30 mouse cellular contexts compared by ENCODE assay signal in the genomic region with DNA sequence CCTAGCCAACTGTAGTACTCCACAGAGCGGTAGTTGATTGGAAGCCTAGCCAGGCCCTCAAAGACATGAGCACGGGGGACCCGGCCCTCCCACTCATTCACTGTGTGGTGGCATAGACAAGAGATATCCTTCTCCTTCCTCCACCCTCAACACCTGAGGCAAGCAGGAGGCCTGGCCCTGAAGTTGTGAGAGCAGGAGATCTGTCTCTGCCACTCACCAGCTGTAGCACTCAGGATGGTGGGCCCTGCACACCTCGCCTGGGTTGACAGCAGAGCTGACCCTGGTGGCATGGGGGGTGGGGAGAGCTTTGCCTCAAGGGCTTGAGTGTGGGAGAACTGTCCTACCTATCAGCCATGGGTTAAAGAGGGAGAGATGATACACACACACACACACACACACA.
"Had no signal": no experiment of that assay in that cellular context is flagged by ENCODE, and none has a peak within 500 bp of the region (broad histone marks: within the 10 kb centered on the region; RNA-seq: fewer than 3 reads in every experiment).

No protein-coding gene starts in this region.

- H3K27me3 ChIP-seq: limb, embryonic 12.5 days; limb, embryonic 13.5 days; limb, embryonic 15.5 days; liver, embryonic 12.5 days; liver, embryonic 13.5 days; liver, embryonic 15.5 days; lung, embryonic 15.5 days; midbrain, embryonic 12.5 days; midbrain, embryonic 13.5 days; midbrain, embryonic 15.5 days had no signal

- H3K4me1 ChIP-seq: limb, embryonic 10.5 days; limb, embryonic 12.5 days; limb, embryonic 13.5 days; limb, embryonic 15.5 days; liver, embryonic 12.5 days; liver, embryonic 13.5 days; liver, embryonic 15.5 days; lung, embryonic 15.5 days; megakaryocyte, embryonic 14.5 days; midbrain, embryonic 10.5 days; midbrain, embryonic 12.5 days; midbrain, embryonic 13.5 days; midbrain, embryonic 15.5 days had no signal

- ATAC-seq: liver, embryonic 12.5 days; liver, postnatal 0 days; lung, postnatal 0 days; midbrain, embryonic 13.5 days; midbrain, embryonic 15.5 days; midbrain, embryonic 16.5 days had no signal

- H3K36me3 ChIP-seq: limb, embryonic 10.5 days; limb, embryonic 12.5 days; limb, embryonic 13.5 days; limb, embryonic 15.5 days; liver, embryonic 12.5 days; liver, embryonic 13.5 days; liver, embryonic 15.5 days; lung, embryonic 15.5 days; midbrain, embryonic 10.5 days; midbrain, embryonic 12.5 days; midbrain, embryonic 13.5 days; midbrain, embryonic 15.5 days had no signal

- H3K4me3 ChIP-seq: left cerebral cortex, adult 2 months; limb, embryonic 10.5 days; limb, embryonic 12.5 days; limb, embryonic 13.5 days; limb, embryonic 15.5 days; liver, embryonic 12.5 days; liver, embryonic 13.5 days; liver, embryonic 15.5 days; lung, embryonic 15.5 days; megakaryocyte, embryonic 14.5 days; midbrain, embryonic 10.5 days; midbrain, embryonic 12.5 days; midbrain, embryonic 13.5 days; midbrain, embryonic 15.5 days; myocyte had no signal

- H3K27ac ChIP-seq: left cerebral cortex, adult 2 months; limb, embryonic 10.5 days; limb, embryonic 12.5 days; limb, embryonic 13.5 days; limb, embryonic 15.5 days; liver, embryonic 12.5 days; liver, embryonic 13.5 days; liver, embryonic 14.5 days; liver, embryonic 15.5 days; lung, embryonic 15.5 days; macrophage; midbrain, embryonic 10.5 days; midbrain, embryonic 12.5 days; midbrain, embryonic 13.5 days; midbrain, embryonic 15.5 days had no signal

- DNase-seq: left cerebral cortex, postnatal 4 days; liver; liver, embryonic 13.5 days; liver, postnatal 0 days; lung, adult 18-20 months; lung, adult 2 months; lung, embryonic 14.5 days; lung, postnatal 10 days; lung, postnatal 14 days; lung, postnatal 36 days; lung, postnatal 4 days; midbrain, embryonic 14.5 days had no signal
